Mouse (Mus musculus) heart, embryonic 14.5 days (tissue): ENCODE measurements at regions not wholly inside any gene's neighbourhood (a gene's known extent, or its start where the extent isn't known, plus 50 kb on each side); places are given as distances from the start of the nearest gene placed in this dataset.

Experiments
- ATAC-seq: fragments of 200-750 bp; cut with Nextera tagmentation; 2 replicates; pipeline ENCODE4 v1.8.0; 2017; ENCODE audit warnings: low read depth, moderate TSS enrichment; ENCODE audit not compliant: insufficient number of reproducible peaks, insufficient read depth, low FRiP score
- H3K27ac ChIP-seq, 2 experiments: fragments of 200-500 bp in 1 of 2; fragments of 300-500 bp in 1 of 2; sonication (generic) in 1 of 2; replicated peaks in 1 of 2; 2 replicates each; pipeline ENCODE4 v1.5.1; 2012 to 2014; ENCODE audit warnings: low read depth in 2 of 2, low read length in 2 of 2, control low read depth in 1 of 2, mild to moderate bottlenecking in 1 of 2, mixed read lengths in 1 of 2; ENCODE audit not compliant: control insufficient read depth in 1 of 2, insufficient read depth in 1 of 2
- H3K27me3 ChIP-seq: fragments of 300-500 bp; sonication (generic); 2 replicates; pipeline ENCODE4 v1.6.1; 2014; ENCODE audit warnings: mild to moderate bottlenecking, low read length, control low read depth; ENCODE audit not compliant: control insufficient read depth, insufficient read depth
- H3K36me3 ChIP-seq: fragments of 300-500 bp; sonication (generic); 2 replicates; pipeline ENCODE4 v1.6.1; 2014; ENCODE audit warnings: mild to moderate bottlenecking, control low read depth, low read length, mixed read lengths; ENCODE audit not compliant: control insufficient read depth, insufficient read depth
- H3K4me1 ChIP-seq, 2 experiments: fragments of 200-500 bp in 1 of 2; fragments of 300-500 bp in 1 of 2; sonication (generic) in 1 of 2; 2 replicates each; pipeline ENCODE4 v1.6.1; 2012 to 2014; ENCODE audit warnings: low read length in 2 of 2, control low read depth in 1 of 2, mixed read lengths in 1 of 2; ENCODE audit not compliant: control insufficient read depth in 2 of 2, insufficient read depth in 2 of 2
- H3K4me2 ChIP-seq: fragments of 300-500 bp; sonication (generic); 2 replicates; pipeline ENCODE4 v1.6.1; 2014; ENCODE audit warnings: mild to moderate bottlenecking, low read length
- H3K4me3 ChIP-seq, 2 experiments: fragments of 200-500 bp in 1 of 2; fragments of 300-500 bp in 1 of 2; sonication (generic) in 1 of 2; 2 replicates each; pipeline ENCODE4 v1.5.1; 2012 to 2014; ENCODE audit warnings: low read length in 2 of 2, mild to moderate bottlenecking in 2 of 2, control low read depth in 1 of 2, low read depth in 1 of 2, moderate library complexity in 1 of 2; ENCODE audit not compliant: control insufficient read depth in 1 of 2, insufficient read depth in 1 of 2
- H3K9ac ChIP-seq: fragments of 300-500 bp; sonication (generic); 2 replicates; pipeline ENCODE4 v1.6.1; 2014; ENCODE audit warnings: mild to moderate bottlenecking, low read length
- H3K9me3 ChIP-seq: fragments of 300-500 bp; sonication (generic); 2 replicates; pipeline ENCODE4 v1.6.1; 2016; ENCODE audit warnings: low read length, control low read depth; ENCODE audit not compliant: control insufficient read depth
- WGBS: fragments of 180-500 bp; shearing (Covaris S2); extraction: QIAGEN DNeasy Blood & Tissue Kit; methylation state at CpG from one replicate; pipeline ENCODE4 v1.1.7; 2014; 5-methylcytosine and 5-hydroxymethylcytosine counted together

GRCm38 (mm10) chr15:93646820-93647219, 51.1 kb upstream of the Prickle1 start:
- H3K27me3 ChIP-seq: no peaks in the 10 kb centered on the region
- no peak overlapping the region for H3K4me3 ChIP-seq
- H3K9ac ChIP-seq: no peak overlapping the region
- 0 out of 2 replicates have a peak, but pooled peaks cover 3% of the 10 kb centered on the region for H3K9me3 ChIP-seq
- H3K4me2 ChIP-seq: no peak overlapping the region
- 78% methylated on average over 3 of the region's 3 CpGs for WGBS
- no peaks in the 10 kb centered on the region for H3K36me3 ChIP-seq
- peaks cover 13 to 25% of the 10 kb centered on the region in 2 experiments for H3K4me1 ChIP-seq
- H3K27ac ChIP-seq: no peak overlapping the region
- no peak for ATAC-seq

- no peak for ATAC-seq
- H3K4me2 ChIP-seq: no peak overlapping the region
- WGBS: 82% methylated on average over 8 of the region's 8 CpGs
- no peak overlapping the region for H3K4me3 ChIP-seq
- no peaks in the 10 kb centered on the region for H3K36me3 ChIP-seq
- peaks cover 10 to 16% of the 10 kb centered on the region in 2 experiments for H3K4me1 ChIP-seq
- no peaks in the 10 kb centered on the region for H3K27me3 ChIP-seq
- 0 out of 2 replicates have a peak, but pooled peaks cover 3% of the 10 kb centered on the region for H3K9me3 ChIP-seq
- H3K27ac ChIP-seq: no peak overlapping the region
- H3K9ac ChIP-seq: no peak overlapping the region
These were observed 50.3 kb upstream of the Prickle1 start for GRCm38 (mm10) chr15:93645950-93646349.
